Mouse (Mus musculus) ES-Bruce4 (cell line): ENCODE data around the gene Tead3.

ENCODE experiments used
- CTCF ChIP-seq: IDR thresholded peaks from one replicate; pipeline ENCODE4 v1.8.1; 2011; ENCODE audit warnings: low read depth, low read length
- EP300 ChIP-seq: IDR thresholded peaks from 2 replicates; pipeline ENCODE4 v1.6.1; 2011; ENCODE audit warnings: low read depth, low read length; ENCODE audit not compliant: insufficient read depth
- POLR2A ChIP-seq: IDR thresholded peaks from one replicate; pipeline ENCODE4 v1.8.1; 2011; ENCODE audit warnings: low read length; ENCODE audit not compliant: insufficient read depth

DNA sequence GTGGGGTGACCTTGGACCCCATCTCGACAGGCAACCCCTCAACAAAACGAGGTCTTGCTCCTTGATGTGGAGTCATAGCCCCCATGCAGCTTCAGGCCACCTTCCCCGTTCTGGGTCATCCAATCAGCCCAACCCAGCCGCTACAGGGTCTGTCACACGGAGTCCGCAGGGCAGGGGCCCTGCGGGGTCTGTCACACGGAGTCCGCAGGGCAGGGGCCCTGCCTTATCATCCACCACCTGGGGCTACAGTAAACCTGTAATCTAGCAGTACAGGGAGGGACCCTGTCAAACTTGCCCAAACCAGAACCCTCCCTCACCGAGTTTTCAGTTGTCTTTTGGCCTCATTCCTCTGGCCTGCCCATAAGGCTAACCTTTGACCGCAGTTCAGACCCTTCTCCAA, 1.4 kb upstream of the Tead3 start:
- no peak for TF ChIP-seq CTCF
- TF ChIP-seq EP300 = no peak
- no peak for TF ChIP-seq POLR2A
